Mouse (Mus musculus): ENCODE measurements at regions not wholly inside any gene's neighbourhood (a gene's known extent, or its start where the extent isn't known, plus 50 kb on each side); places are given as distances from the start of the nearest gene placed in this dataset.
"Not testable (repeated sequence)": the region's sequence is repeated elsewhere in the genome, so short reads cannot be mapped to it uniquely, and the experiment has no call there.

- DNase-seq (ENCODE audit: low spot score) = no peak
Measured at GRCm38 (mm10) chr16:25478300-25478699, 191.7 kb downstream of the Tprg start.

GRCm38 (mm10) chr16:25483831-25484254, 197.2 kb downstream of the Tprg start:
- peak; percentile 20 for DNase-seq (ENCODE audit: low spot score)

GRCm38 (mm10) chr16:25485007-25485406, 198.4 kb downstream of the Tprg start:
- no peak for DNase-seq (ENCODE audit: low spot score)

GRCm38 (mm10) chr16:25486477-25487094, 197.0 kb upstream of the Trp63 start:
- DNase-seq (ENCODE audit: low spot score) = no peak

GRCm38 (mm10) chr16:25490847-25491246, 192.7 kb upstream of the Trp63 start:
- DNase-seq (ENCODE audit: low spot score) = no peak

- no peak for DNase-seq (ENCODE audit: low spot score)
Measured at GRCm38 (mm10) chr16:25494153-25494552, 189.4 kb upstream of the Trp63 start.

GRCm38 (mm10) chr16:25495586-25496196, 187.9 kb upstream of the Trp63 start:
- DNase-seq (ENCODE audit: low spot score) = no peak

- no peak for DNase-seq (ENCODE audit: low spot score)
Measured at GRCm38 (mm10) chr16:25504829-25505228, 178.7 kb upstream of the Trp63 start.

- DNase-seq (ENCODE audit: low spot score) = no peak
Measured at GRCm38 (mm10) chr16:25517114-25517868, 166.3 kb upstream of the Trp63 start.

- not testable (repeated sequence) for DNase-seq (ENCODE audit: low spot score)
Measured at GRCm38 (mm10) chr16:25523141-25523540, 160.4 kb upstream of the Trp63 start.

- no peak for DNase-seq (ENCODE audit: low spot score)
Measured at GRCm38 (mm10) chr16:25523621-25524020, 159.9 kb upstream of the Trp63 start.

- no peak for DNase-seq (ENCODE audit: low spot score)
Measured at GRCm38 (mm10) chr16:25527850-25528249, 155.7 kb upstream of the Trp63 start.

- no peak for DNase-seq (ENCODE audit: low spot score)
Measured at GRCm38 (mm10) chr16:25528313-25528712, 155.2 kb upstream of the Trp63 start.

GRCm38 (mm10) chr16:25529681-25530080, 153.9 kb upstream of the Trp63 start:
- DNase-seq (ENCODE audit: low spot score) = peak; percentile 22

- no peak for DNase-seq (ENCODE audit: low spot score)
Measured at GRCm38 (mm10) chr16:25531761-25532336, 151.7 kb upstream of the Trp63 start.

- no peak for DNase-seq (ENCODE audit: low spot score)
Measured at GRCm38 (mm10) chr16:25532519-25533205, 150.9 kb upstream of the Trp63 start.

GRCm38 (mm10) chr16:25533206-25533580, 150.4 kb upstream of the Trp63 start:
- DNase-seq (ENCODE audit: low spot score) = peak; percentile 35

- DNase-seq (ENCODE audit: low spot score) = no peak
Measured at GRCm38 (mm10) chr16:25536550-25536949, 147.0 kb upstream of the Trp63 start.

GRCm38 (mm10) chr16:25549542-25550110, 133.9 kb upstream of the Trp63 start:
- no peak for DNase-seq (ENCODE audit: low spot score)

- DNase-seq (ENCODE audit: low spot score) = no peak
Measured at GRCm38 (mm10) chr16:25557181-25557580, 126.4 kb upstream of the Trp63 start.

GRCm38 (mm10) chr16:25580216-25580615, 103.3 kb upstream of the Trp63 start:
- DNase-seq (ENCODE audit: low spot score) = no peak

All from testis, postnatal 14 days (tissue).